Mouse (Mus musculus) MEL (cell line): ENCODE results near the gene Ifnar1. TPM values are rescaled to one million over a fixed set of nuclear protein-coding genes. Genes with fewer than 3 reads are reported as not detected.

Source experiments
- DNase-seq: peaks from one replicate; pipeline ENCODE4 v3.0.0; 2011; ENCODE audit warnings: low read depth, low spot score
- H3K27ac ChIP-seq: 2 replicates; pipeline ENCODE4 v1.5.1; 2012; ENCODE audit warnings: low read depth, mild to moderate bottlenecking, control low read depth, low read length, moderate library complexity; ENCODE audit not compliant: control insufficient read depth
- H3K27me3 ChIP-seq, 2 experiments: fragments of 150-350 bp in 1 of 2; sonication (generic) in 1 of 2; 2 replicates each; pipeline ENCODE4 v1.6.1; 2012; ENCODE audit warnings: low read length in 2 of 2, mild to moderate bottlenecking in 2 of 2, improper control_type of control experiment in 1 of 2, moderate library complexity in 1 of 2; ENCODE audit not compliant: insufficient read depth in 2 of 2, control insufficient read depth in 1 of 2
- H3K36me3 ChIP-seq, 2 experiments: 2 replicates each; pipeline ENCODE4 v1.6.1; 2012 to 2014; ENCODE audit warnings: low read length in 2 of 2, improper control_type of control experiment in 1 of 2, inconsistent platforms in 1 of 2, mild to moderate bottlenecking in 1 of 2; ENCODE audit not compliant: insufficient read depth in 2 of 2, control insufficient read depth in 1 of 2
- H3K4me1 ChIP-seq, 2 experiments: fragments of 150-350 bp in 1 of 2; sonication (generic) in 1 of 2; 2 replicates each; pipeline ENCODE4 v1.6.1; 2012; ENCODE audit warnings: low read length in 2 of 2, improper control_type of control experiment in 1 of 2, mild to moderate bottlenecking in 1 of 2; ENCODE audit not compliant: insufficient read depth in 2 of 2, control insufficient read depth in 1 of 2
- H3K4me3 ChIP-seq, 2 experiments: fragments of 150-350 bp in 1 of 2; sonication (generic) in 1 of 2; 2 replicates each; pipeline ENCODE4 v1.5.1; 2012; ENCODE audit warnings: low read depth in 2 of 2, low read length in 2 of 2, mild to moderate bottlenecking in 2 of 2, moderate library complexity in 2 of 2, control low read depth in 1 of 2, improper control_type of control experiment in 1 of 2; ENCODE audit not compliant: control insufficient read depth in 1 of 2, insufficient read depth in 1 of 2
- H3K79me2 ChIP-seq: 2 replicates; pipeline ENCODE4 v1.6.1; 2012; ENCODE audit warnings: mild to moderate bottlenecking, low read length, moderate library complexity; ENCODE audit not compliant: control insufficient read depth, poor library complexity, insufficient read depth
- H3K9ac ChIP-seq: 2 replicates; pipeline ENCODE4 v1.6.1; 2012; ENCODE audit warnings: low read depth, mild to moderate bottlenecking, control low read depth, low read length, moderate library complexity; ENCODE audit not compliant: control insufficient read depth, poor library complexity, severe bottlenecking
- H3K9me3 ChIP-seq: fragments of 150-350 bp; sonication (generic); replicated peaks from 2 replicates; pipeline ENCODE4 v1.6.1; 2012; ENCODE audit warnings: mild to moderate bottlenecking, low read length, improper control_type of control experiment, moderate library complexity; ENCODE audit not compliant: insufficient read depth
- BHLHE40 ChIP-seq: IDR thresholded peaks from 2 replicates; pipeline ENCODE4 v1.6.1; 2012; ENCODE audit warnings: low read depth, mild to moderate bottlenecking, inconsistent platforms, low read length, improper control_type of control experiment, borderline replicate concordance
- CHD2 ChIP-seq: IDR thresholded peaks from 2 replicates; pipeline ENCODE4 v1.6.1; 2011; ENCODE audit warnings: low read length, improper control_type of control experiment
- CTCF ChIP-seq, 3 experiments: IDR thresholded peaks in 2 of 3; conservative IDR thresholded peaks in 1 of 3; 2 replicates each; pipeline ENCODE4 v1.5.1; 2011 to 2012; ENCODE audit warnings: low read length in 3 of 3, low read depth in 2 of 3, mild to moderate bottlenecking in 2 of 3, improper control_type of control experiment in 1 of 3, inconsistent platforms in 1 of 3, mixed read lengths in 1 of 3, moderate library complexity in 1 of 3; ENCODE audit not compliant: control insufficient read depth in 1 of 3, insufficient read depth in 1 of 3, poor library complexity in 1 of 3, severe bottlenecking in 1 of 3
- EP300 ChIP-seq, 2 experiments: IDR thresholded peaks; 2 replicates each; pipeline ENCODE4 v1.6.1; 2011; ENCODE audit warnings: improper control_type of control experiment in 2 of 2, low read length in 2 of 2, low read depth in 1 of 2, mild to moderate bottlenecking in 1 of 2
- ETS1 ChIP-seq: IDR thresholded peaks from 2 replicates; pipeline ENCODE4 v1.6.1; 2012; ENCODE audit warnings: low read depth, mild to moderate bottlenecking, inconsistent platforms, low read length, improper control_type of control experiment, moderate library complexity
- GATA1 ChIP-seq: IDR thresholded peaks from 2 replicates; pipeline ENCODE4 v1.6.1; 2011; ENCODE audit warnings: low read depth, low read length, improper control_type of control experiment
- HCFC1 ChIP-seq: IDR thresholded peaks from 2 replicates; pipeline ENCODE4 v1.6.1; 2012; ENCODE audit warnings: low read depth, mild to moderate bottlenecking, inconsistent platforms, low read length, improper control_type of control experiment, moderate library complexity
- KAT2A ChIP-seq: conservative IDR thresholded peaks from 2 replicates; pipeline ENCODE4 v1.6.1; 2012; ENCODE audit warnings: low read depth, low read length, improper control_type of control experiment, inconsistent platforms
- MAFK ChIP-seq: IDR thresholded peaks from 2 replicates; pipeline ENCODE4 v1.6.1; 2011; ENCODE audit warnings: low read depth, mild to moderate bottlenecking, low read length, improper control_type of control experiment, borderline replicate concordance
- MAZ ChIP-seq: IDR thresholded peaks from 2 replicates; pipeline ENCODE4 v1.6.1; 2012; ENCODE audit warnings: low read depth, mild to moderate bottlenecking, inconsistent platforms, low read length, improper control_type of control experiment
- MYC ChIP-seq: IDR thresholded peaks from 2 replicates; pipeline ENCODE4 v1.6.1; 2011; ENCODE audit warnings: low read depth, mild to moderate bottlenecking, low read length, improper control_type of control experiment, moderate library complexity
- NELFE ChIP-seq: IDR thresholded peaks from 2 replicates; pipeline ENCODE4 v1.6.1; 2011; ENCODE audit warnings: low read depth, low read length, improper control_type of control experiment
- NRF1 ChIP-seq: IDR thresholded peaks from 2 replicates; pipeline ENCODE4 v1.6.1; 2014; ENCODE audit warnings: low read depth, mild to moderate bottlenecking, inconsistent platforms, low read length, improper control_type of control experiment, moderate library complexity; ENCODE audit not compliant: poor library complexity, insufficient read depth, severe bottlenecking
- POLR2A ChIP-seq, 2 experiments: IDR thresholded peaks; 2 replicates each; pipeline ENCODE4 v1.6.1; 2011 to 2012; ENCODE audit warnings: low read length in 2 of 2, mild to moderate bottlenecking in 2 of 2, control low read depth in 1 of 2, improper control_type of control experiment in 1 of 2, low read depth in 1 of 2, moderate library complexity in 1 of 2; ENCODE audit not compliant: control insufficient read depth in 1 of 2, insufficient read depth in 1 of 2, poor library complexity in 1 of 2
- POLR2AphosphoS2 ChIP-seq: IDR thresholded peaks from 2 replicates; pipeline ENCODE4 v1.6.1; 2011; ENCODE audit warnings: low read length, improper control_type of control experiment
- POLR2AphosphoS5 ChIP-seq: IDR thresholded peaks from 2 replicates; pipeline ENCODE4 v1.6.1; 2012; ENCODE audit warnings: low read depth, borderline replicate concordance, mild to moderate bottlenecking, inconsistent platforms, low read length, moderate library complexity, mixed read lengths
- RAD21 ChIP-seq: IDR thresholded peaks from 2 replicates; pipeline ENCODE4 v1.6.1; 2011; ENCODE audit warnings: mild to moderate bottlenecking, low read depth, low read length, improper control_type of control experiment
- RCOR1 ChIP-seq: IDR thresholded peaks from 2 replicates; pipeline ENCODE4 v1.6.1; 2012; ENCODE audit warnings: low read depth, mild to moderate bottlenecking, inconsistent platforms, low read length, improper control_type of control experiment
- TCF12 ChIP-seq: IDR thresholded peaks from 2 replicates; pipeline ENCODE4 v1.6.1; 2014; ENCODE audit warnings: low read depth, mild to moderate bottlenecking, inconsistent platforms, low read length, improper control_type of control experiment, moderate library complexity
- UBTF ChIP-seq: IDR thresholded peaks from 2 replicates; pipeline ENCODE4 v1.6.1; 2012; ENCODE audit warnings: low read depth, mild to moderate bottlenecking, inconsistent platforms, low read length, improper control_type of control experiment, moderate library complexity, borderline replicate concordance; ENCODE audit not compliant: insufficient read depth
- USF1 ChIP-seq: IDR thresholded peaks from 2 replicates; pipeline ENCODE4 v1.6.1; 2014; ENCODE audit warnings: low read depth, mild to moderate bottlenecking, inconsistent platforms, low read length, improper control_type of control experiment, moderate library complexity
- USF2 ChIP-seq, 2 experiments: IDR thresholded peaks; 2 replicates each; pipeline ENCODE4 v1.6.1; 2011 to 2012; ENCODE audit warnings: improper control_type of control experiment in 2 of 2, low read length in 2 of 2, borderline replicate concordance in 1 of 2, inconsistent platforms in 1 of 2, low read depth in 1 of 2, mild to moderate bottlenecking in 1 of 2; ENCODE audit not compliant: insufficient read depth in 1 of 2
- ZC3H11A ChIP-seq: IDR thresholded peaks from 2 replicates; pipeline ENCODE4 v1.6.1; 2012; ENCODE audit warnings: low read depth, mild to moderate bottlenecking, inconsistent platforms, low read length, improper control_type of control experiment
- ZMIZ1 ChIP-seq: IDR thresholded peaks from 2 replicates; pipeline ENCODE4 v1.6.1; 2012; ENCODE audit warnings: low read depth, mild to moderate bottlenecking, inconsistent platforms, low read length, improper control_type of control experiment, moderate library complexity
- polyA plus RNA-seq, 2 experiments: library from polyadenylated mRNA; stranded (reverse) in 1 of 2; unstranded in 1 of 2; fragments of >175 nt in 1 of 2; fragments of >200 nt in 1 of 2; gene quantifications; 2 replicates each; pipeline versions ENCODE4 v1.2.1 to v1.2.4; 2012; ENCODE audit warnings: low replicate concordance in 2 of 2, low read depth in 1 of 2; ENCODE audit not compliant: insufficient read length in 2 of 2, insufficient read depth in 1 of 2, missing spikeins in 1 of 2
- total RNA-seq: library from RNA; depleted of rRNA; stranded (reverse); fragments of 300-350 nt; gene quantifications from 2 replicates; pipeline ENCODE4 v1.2.3, GENCODE M21; 2012

Gene Ifnar1
- total and polyA plus RNA-seq, 3 experiments: 10.3 to 20.2 TPM; not detected in 1

- Histone ChIP-seq H3K27ac (no peak overlapping the region), H3K4me1 (no peaks in the 10 kb centered on the region), H3K9ac (no peak overlapping the region), H3K36me3 (peaks cover 0 to 2% of the 10 kb centered on the region in 2 experiments; a peak in 2 of 4 replicates), H3K4me3 (no peak overlapping the region), H3K27me3 (no peaks in the 10 kb centered on the region), H3K9me3 (no peaks in the 10 kb centered on the region), H3K79me2 (no peaks in the 10 kb centered on the region)
- DNase-seq: no peak
- TF ChIP-seq HCFC1: no peak
- no peak for TF ChIP-seq TCF12
- TF ChIP-seq CHD2: no peak
- TF ChIP-seq POLR2AphosphoS5: no peak
- no peak for TF ChIP-seq RAD21
- TF ChIP-seq CTCF (IDR thresholded peaks at IDR 0.05 in 2 of 3, conservative IDR thresholded peaks at IDR 0.05 in 1 of 3; ENCODE audit: control insufficient read depth in 1 of 3, insufficient read depth in 1 of 3, low read depth in 2 of 3, low read length in 3 of 3, poor library complexity in 1 of 3, severe bottlenecking in 1 of 3): no peak
- TF ChIP-seq BHLHE40: no peak
- no peak for TF ChIP-seq NRF1
- TF ChIP-seq EP300 (IDR thresholded peaks at IDR 0.05; ENCODE audit: low read depth in 1 of 2, low read length in 2 of 2): no peak
- TF ChIP-seq USF2 (IDR thresholded peaks at IDR 0.05; ENCODE audit: borderline replicate concordance in 1 of 2, insufficient read depth in 1 of 2, low read depth in 1 of 2, low read length in 2 of 2): no peak
- no peak for TF ChIP-seq ZMIZ1
- TF ChIP-seq KAT2A: no peak
- no peak for TF ChIP-seq MAZ
- no peak for TF ChIP-seq POLR2AphosphoS2
- TF ChIP-seq MAFK: no peak
- no peak for TF ChIP-seq ZC3H11A
- no peak for TF ChIP-seq RCOR1
- no peak for TF ChIP-seq ETS1
- TF ChIP-seq MYC: no peak
- TF ChIP-seq NELFE: no peak
These were observed 19.7 kb downstream of the Ifnar1 start for GRCm38 (mm10) chr16:91504701-91505100.

- no peak for DNase-seq
- Histone ChIP-seq H3K27me3 (no peaks in the 10 kb centered on the region), H3K4me1 (no peaks in the 10 kb centered on the region), H3K36me3 (peaks cover 0 to 2% of the 10 kb centered on the region in 2 experiments; a peak in 2 of 4 replicates), H3K27ac (no peak overlapping the region)
- no peak for TF ChIP-seq CHD2
- TF ChIP-seq GATA1: no peak
- TF ChIP-seq RAD21: no peak
- no peak for TF ChIP-seq POLR2A (IDR thresholded peaks at IDR 0.05; ENCODE audit: control insufficient read depth in 1 of 2, insufficient read depth in 1 of 2, low read depth in 1 of 2, low read length in 2 of 2, poor library complexity in 1 of 2)
- TF ChIP-seq ZC3H11A: no peak
- TF ChIP-seq USF1: no peak
- TF ChIP-seq ETS1: no peak
- TF ChIP-seq UBTF: no peak
- no peak for TF ChIP-seq NELFE
- TF ChIP-seq, all 39 proteins: peak for 0
- Histone ChIP-seq H3K9me3 (no peaks in the 10 kb centered on the region), H3K4me3 (no peak overlapping the region), H3K79me2 (no peaks in the 10 kb centered on the region), H3K9ac (no peak overlapping the region)
These were observed 20.1 kb downstream of the Ifnar1 start for GRCm38 (mm10) chr16:91505116-91505601.
